Mouse (Mus musculus) kidney, embryonic 14.5 days (tissue): ENCODE measurements around the gene Crebrf. TPM values are rescaled to one million over a fixed set of nuclear protein-coding genes. Genes with fewer than 3 reads are reported as not detected.

Source experiments
- ATAC-seq: fragments of 200-750 bp; cut with Nextera tagmentation; 2 replicates; pipeline ENCODE4 v1.8.0; 2017; ENCODE audit warnings: moderate number of reproducible peaks, mild to moderate bottlenecking, moderate TSS enrichment, moderate library complexity; ENCODE audit not compliant: low FRiP score, low TSS enrichment
- H3K27ac ChIP-seq: fragments of 300-500 bp; sonication (generic); 2 replicates; pipeline ENCODE4 v1.5.1; 2014; ENCODE audit warnings: low read depth, mild to moderate bottlenecking, low read length, moderate library complexity, mixed read lengths
- H3K27me3 ChIP-seq: fragments of 300-500 bp; sonication (generic); 2 replicates; pipeline ENCODE4 v1.6.1; 2014; ENCODE audit warnings: mild to moderate bottlenecking, low read length; ENCODE audit not compliant: control insufficient read depth, insufficient read depth
- H3K36me3 ChIP-seq: fragments of 300-500 bp; sonication (generic); 2 replicates; pipeline ENCODE4 v1.6.1; 2014; ENCODE audit warnings: low read length, mixed read lengths; ENCODE audit not compliant: control insufficient read depth, insufficient read depth
- H3K4me1 ChIP-seq: fragments of 300-500 bp; sonication (generic); 2 replicates; pipeline ENCODE4 v1.6.1; 2014; ENCODE audit warnings: low read length, mixed read lengths; ENCODE audit not compliant: control insufficient read depth, insufficient read depth
- H3K4me2 ChIP-seq: fragments of 300-500 bp; sonication (generic); replicated peaks from 2 replicates; pipeline ENCODE4 v1.6.1; 2014; ENCODE audit warnings: low read depth, mild to moderate bottlenecking, low read length
- H3K4me3 ChIP-seq: fragments of 300-500 bp; sonication (generic); 2 replicates; pipeline ENCODE4 v1.5.1; 2014; ENCODE audit warnings: mild to moderate bottlenecking, low read length
- H3K9ac ChIP-seq: fragments of 300-500 bp; sonication (generic); 2 replicates; pipeline ENCODE4 v1.6.1; 2014; ENCODE audit warnings: low read depth, mild to moderate bottlenecking, low read length, moderate library complexity
- H3K9me3 ChIP-seq: fragments of 300-500 bp; sonication (generic); 2 replicates; pipeline ENCODE4 v1.6.1; 2016; ENCODE audit warnings: low read length; ENCODE audit not compliant: control insufficient read depth
- whole genome bisulfite sequencing: fragments of 180-500 bp; shearing (Covaris S2); extraction: QIAGEN DNeasy Blood & Tissue Kit; methylation state at CpG from one replicate; pipeline ENCODE4 v1.1.7; 2014; 5-methylcytosine and 5-hydroxymethylcytosine counted together
- polyA plus RNA-seq: library from polyadenylated mRNA; unstranded; fragments of >200 nt; fragmentation: Nextera tagmentation; extraction: Ambion mirVana; gene quantifications from 2 replicates; pipeline ENCODE4 v1.2.1, GENCODE M21; 2014

The Crebrf gene
- polyA plus RNA-seq, 1 experiment from 2014 or later: 10.5 TPM

- Histone ChIP-seq H3K4me2 (no peak overlapping the region), H3K27ac (no peak overlapping the region), H3K36me3 (peaks cover 6% of the 10 kb centered on the region), H3K9me3 (no peaks in the 10 kb centered on the region), H3K9ac (no peak overlapping the region), H3K27me3 (no peaks in the 10 kb centered on the region), H3K4me1 (peaks cover 7% of the 10 kb centered on the region; the same call in 1 of the 2 replicates), H3K4me3 (no peak overlapping the region)
- 98% methylated on average over 2 of the region's 2 CpGs for WGBS
- ATAC-seq: no peak
These were observed 64.0 kb downstream of the Crebrf start for GRCm38 (mm10) chr17:26779471-26779870.

GRCm38 (mm10) chr17:26780750-26781571 lies 65.5 kb downstream of the Crebrf start, which contains the start of gene Bnip1:
Gene Bnip1 (plus strand): TSS chr17:26781066.
- H3K27me3 ChIP-seq: no peaks in the 10 kb centered on the region

GRCm38 (mm10) chr17:26781610-26782043 lies 66.2 kb downstream of the Crebrf start:
- peak overlapping the region; percentile 54 for H3K4me3 ChIP-seq
- peaks cover 7% of the 10 kb centered on the region; the same call in 1 of the 2 replicates for H3K4me1 ChIP-seq
- WGBS: 14% methylated on average over 5 of the region's 5 CpGs
- no peaks in the 10 kb centered on the region for H3K27me3 ChIP-seq
- H3K4me2 ChIP-seq: peak overlapping the region; percentile 58
- H3K9ac ChIP-seq: peak overlapping the region; percentile 69
- H3K36me3 ChIP-seq: peaks cover 20% of the 10 kb centered on the region
- peak overlapping the region; percentile 95 for H3K27ac ChIP-seq
- no peaks in the 10 kb centered on the region for H3K9me3 ChIP-seq
- 0 out of 2 replicates have a peak, but pooled peaks have one; percentile 41 for ATAC-seq

More at GRCm38 (mm10) chr17:26780750-26781571, 65.5 kb downstream of the Crebrf start, which contains the start of gene Bnip1:
- Histone ChIP-seq H3K27ac (peak within 1 kb of the TSS; percentile 95), H3K9ac (peak within 1 kb of the TSS; percentile 69), H3K4me2 (peak within 1 kb of the TSS; percentile 58), H3K9me3 (no peaks in the 10 kb centered on the region), H3K36me3 (peaks cover 16% of the 10 kb centered on the region), H3K4me3 (peak within 1 kb of the TSS; percentile 54), H3K4me1 (peaks cover 7% of the 10 kb centered on the region; the same call in 1 of the 2 replicates)
- WGBS: under 1% methylated on average over 42 of the region's 42 CpGs
- ATAC-seq: peak; percentile 94

GRCm38 (mm10) chr17:26784525-26784924 lies 69.1 kb downstream of the Crebrf start:
- Histone ChIP-seq H3K4me2 (no peak overlapping the region), H3K36me3 (peaks cover 41% of the 10 kb centered on the region), H3K9ac (no peak overlapping the region), H3K4me3 (no peak overlapping the region), H3K27ac (no peak overlapping the region), H3K27me3 (no peaks in the 10 kb centered on the region), H3K4me1 (peaks cover 7% of the 10 kb centered on the region; the same call in 1 of the 2 replicates), H3K9me3 (no peaks in the 10 kb centered on the region)
- no peak for ATAC-seq
- WGBS: 94% methylated on average over 8 of the region's 8 CpGs

- Histone ChIP-seq H3K4me1 (peaks cover 6% of the 10 kb centered on the region; the same call in 1 of the 2 replicates), H3K36me3 (peaks cover 61% of the 10 kb centered on the region), H3K4me2 (no peak overlapping the region), H3K27ac (no peak overlapping the region), H3K9me3 (no peaks in the 10 kb centered on the region), H3K4me3 (no peak overlapping the region), H3K9ac (no peak overlapping the region), H3K27me3 (no peaks in the 10 kb centered on the region)
- 94% methylated on average over 7 of the region's 7 CpGs for WGBS
- no peak for ATAC-seq
These were observed 71.1 kb downstream of the Crebrf start for GRCm38 (mm10) chr17:26786586-26786985.

GRCm38 (mm10) chr17:26788986-26789385 lies 73.5 kb downstream of the Crebrf start:
- H3K4me3 ChIP-seq: no peak overlapping the region
- ATAC-seq: no peak
- no peaks in the 10 kb centered on the region for H3K27me3 ChIP-seq
- H3K27ac ChIP-seq: no peak overlapping the region
- 95% methylated on average over 8 of the region's 8 CpGs for WGBS
- no peaks in the 10 kb centered on the region for H3K4me1 ChIP-seq
- no peak overlapping the region for H3K9ac ChIP-seq
- H3K9me3 ChIP-seq: no peaks in the 10 kb centered on the region
- H3K36me3 ChIP-seq: peaks cover 77% of the 10 kb centered on the region
- H3K4me2 ChIP-seq: no peak overlapping the region

- no peak overlapping the region for H3K4me3 ChIP-seq
- H3K27me3 ChIP-seq: no peaks in the 10 kb centered on the region
- H3K4me2 ChIP-seq: no peak overlapping the region
- H3K9ac ChIP-seq: no peak overlapping the region
- H3K27ac ChIP-seq: no peak overlapping the region
- peaks cover 72% of the 10 kb centered on the region for H3K36me3 ChIP-seq
- H3K4me1 ChIP-seq: no peaks in the 10 kb centered on the region
- 91% methylated on average over 8 of the region's 8 CpGs for WGBS
- H3K9me3 ChIP-seq: no peaks in the 10 kb centered on the region
- no peak for ATAC-seq
These were observed 74.2 kb downstream of the Crebrf start for GRCm38 (mm10) chr17:26789460-26790268.

- no peaks in the 10 kb centered on the region for H3K4me1 ChIP-seq
- no peaks in the 10 kb centered on the region for H3K9me3 ChIP-seq
- H3K36me3 ChIP-seq: peaks cover 64% of the 10 kb centered on the region
- ATAC-seq: 0 out of 2 replicates have a peak, but pooled peaks have one; percentile 55
- no peak overlapping the region for H3K4me2 ChIP-seq
- no peak overlapping the region for H3K27ac ChIP-seq
- no peaks in the 10 kb centered on the region for H3K27me3 ChIP-seq
- WGBS: 78% methylated on average over 11 of the region's 11 CpGs
- H3K4me3 ChIP-seq: no peak overlapping the region
- H3K9ac ChIP-seq: no peak overlapping the region
These were observed 75.1 kb downstream of the Crebrf start for GRCm38 (mm10) chr17:26790269-26791214.
